Mouse (Mus musculus) heart, postnatal 0 days (tissue): ENCODE measurements around the gene Hapln3. TPM values are rescaled to one million over a fixed set of nuclear protein-coding genes. Genes with fewer than 3 reads are reported as not detected.

ENCODE experiments used
- ATAC-seq: fragments of 200-750 bp; cut with Nextera tagmentation; 2 replicates; pipeline ENCODE4 v1.8.0; 2017; ENCODE audit warnings: low read depth, moderate number of reproducible peaks, moderate library complexity; ENCODE audit not compliant: insufficient read depth
- DNase-seq: peaks from one replicate; pipeline ENCODE4 v3.0.0-alpha.2; 2016; ENCODE audit warnings: low spot score
- H3K27ac ChIP-seq: fragments of 300-500 bp; sonication (generic); 2 replicates; pipeline ENCODE4 v1.5.1; 2014; ENCODE audit warnings: low read depth, mild to moderate bottlenecking
- H3K27me3 ChIP-seq: fragments of 300-500 bp; sonication (generic); 2 replicates; pipeline ENCODE4 v1.6.1; 2014; ENCODE audit warnings: low read length, mixed read lengths; ENCODE audit not compliant: control insufficient read depth, insufficient read depth
- H3K36me3 ChIP-seq: fragments of 300-500 bp; sonication (generic); replicated peaks from 2 replicates; pipeline ENCODE4 v1.6.1; 2014; ENCODE audit warnings: low read length, mixed read lengths; ENCODE audit not compliant: control insufficient read depth, insufficient read depth
- H3K4me1 ChIP-seq: fragments of 300-500 bp; sonication (generic); 2 replicates; pipeline ENCODE4 v1.6.1; 2014; ENCODE audit warnings: antibody characterized with exemption; ENCODE audit not compliant: control insufficient read depth, insufficient read depth
- H3K4me2 ChIP-seq: fragments of 300-500 bp; sonication (generic); 2 replicates; pipeline ENCODE4 v1.6.1; 2014; ENCODE audit warnings: low read depth, mild to moderate bottlenecking, low read length, moderate library complexity
- H3K4me3 ChIP-seq: fragments of 300-500 bp; sonication (generic); 2 replicates; pipeline ENCODE4 v1.5.1; 2014; ENCODE audit warnings: low read depth, low read length
- H3K9ac ChIP-seq: fragments of 300-500 bp; sonication (generic); replicated peaks from 2 replicates; pipeline ENCODE4 v1.6.1; 2014; ENCODE audit warnings: low read depth, low read length, mixed read lengths
- H3K9me3 ChIP-seq: fragments of 300-500 bp; sonication (generic); replicated peaks from 2 replicates; pipeline ENCODE4 v1.6.1; 2016; ENCODE audit warnings: low read length; ENCODE audit not compliant: control insufficient read depth
- CTCF ChIP-seq: IDR thresholded peaks from 2 replicates; pipeline ENCODE4 v1.5.1; 2016; ENCODE audit warnings: antibody characterized with exemption, control low read depth, low read depth
- EP300 ChIP-seq: IDR thresholded peaks from 2 replicates; pipeline ENCODE4 v1.6.1; 2016; ENCODE audit warnings: antibody characterized with exemption, low read depth
- WGBS: fragments of 180-500 bp; shearing (Covaris S2); extraction: QIAGEN DNeasy Blood & Tissue Kit; methylation state at CpG from one replicate; pipeline ENCODE4 v1.1.7; 2014; 5-methylcytosine and 5-hydroxymethylcytosine counted together
- polyA plus RNA-seq: library from polyadenylated mRNA; unstranded; fragments of >200 nt; fragmentation: Nextera tagmentation; extraction: Ambion mirVana; gene quantifications from 2 replicates; pipeline ENCODE4 v1.2.1, GENCODE M21; 2015
- total RNA-seq: library from RNA; depleted of rRNA; stranded (reverse); fragments of >200 nt; gene quantifications from 2 replicates; pipeline ENCODE4 v1.2.3, GENCODE M21; 2014; ENCODE audit warnings: low replicate concordance

The Hapln3 gene
- total and polyA plus RNA-seq, 2 experiments from 2014 or later = 0.40 to 2.0 TPM

- 52% methylated on average over 4 of the region's 4 CpGs for WGBS
- TF ChIP-seq CTCF (no peak), EP300 (no peak)
- Histone ChIP-seq H3K4me2 (no peak overlapping the region), H3K4me3 (no peak overlapping the region), H3K4me1 (no peaks in the 10 kb centered on the region), H3K36me3 (peaks cover 89% of the 10 kb centered on the region), H3K9me3 (no peaks in the 10 kb centered on the region), H3K9ac (no peak overlapping the region), H3K27ac (no peak overlapping the region), H3K27me3 (no peaks in the 10 kb centered on the region)
- DNase-seq = no peak
- ATAC-seq = no peak
Observed at GRCm38 (mm10) chr7:79139891-79140591, 9.2 kb upstream of the Hapln3 start.

GRCm38 (mm10) chr7:79139328-79139824, 8.6 kb upstream of the Hapln3 start:
- no peak for TF ChIP-seq CTCF
- no peak for TF ChIP-seq EP300
- ATAC-seq (no peak), DNase-seq (no peak)
- WGBS = 73% methylated on average over 6 of the region's 6 CpGs
- H3K27me3 ChIP-seq = no peaks in the 10 kb centered on the region
- H3K9ac ChIP-seq = no peak overlapping the region
- no peaks in the 10 kb centered on the region for H3K4me1 ChIP-seq
- peaks cover 90% of the 10 kb centered on the region for H3K36me3 ChIP-seq
- H3K9me3 ChIP-seq = no peaks in the 10 kb centered on the region
- H3K4me2 ChIP-seq = no peak overlapping the region
- H3K27ac ChIP-seq = no peak overlapping the region
- no peak overlapping the region for H3K4me3 ChIP-seq

DNA sequence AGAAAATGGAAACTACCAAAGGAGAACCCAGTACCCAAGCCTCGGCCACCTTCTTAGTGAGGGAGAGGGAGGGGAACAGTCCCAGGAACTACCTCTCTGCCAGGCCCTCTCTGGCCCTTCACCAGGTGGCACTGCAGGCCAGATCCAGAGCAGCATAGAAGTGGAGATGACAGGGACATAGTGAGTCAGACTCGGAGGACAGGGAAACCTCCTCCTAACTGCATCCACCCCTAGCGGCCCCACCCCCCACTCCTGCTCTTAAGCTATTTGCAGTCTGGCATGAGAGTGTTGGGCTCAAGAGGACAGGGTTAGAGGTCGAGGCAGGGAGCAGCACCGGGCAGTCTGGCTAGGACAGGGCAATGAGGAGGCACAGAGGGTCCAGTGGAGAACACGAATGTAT, 2.6 kb upstream of the Hapln3 start:
- Histone ChIP-seq H3K4me3 (no peak overlapping the region), H3K9ac (no peak overlapping the region), H3K36me3 (peaks cover 52% of the 10 kb centered on the region), H3K27me3 (peaks cover 7% of the 10 kb centered on the region; the same call in 1 of the 2 replicates), H3K4me1 (peaks cover 18% of the 10 kb centered on the region), H3K9me3 (no peaks in the 10 kb centered on the region), H3K27ac (no peak overlapping the region), H3K4me2 (no peak overlapping the region)
- TF ChIP-seq EP300 (no peak), CTCF (peak; percentile 52)
- DNase-seq (peak; percentile 28), ATAC-seq (peak; percentile 51; the same call in 1 of the 2 replicates)
- WGBS = 28% methylated on average over 6 of the region's 6 CpGs

DNA sequence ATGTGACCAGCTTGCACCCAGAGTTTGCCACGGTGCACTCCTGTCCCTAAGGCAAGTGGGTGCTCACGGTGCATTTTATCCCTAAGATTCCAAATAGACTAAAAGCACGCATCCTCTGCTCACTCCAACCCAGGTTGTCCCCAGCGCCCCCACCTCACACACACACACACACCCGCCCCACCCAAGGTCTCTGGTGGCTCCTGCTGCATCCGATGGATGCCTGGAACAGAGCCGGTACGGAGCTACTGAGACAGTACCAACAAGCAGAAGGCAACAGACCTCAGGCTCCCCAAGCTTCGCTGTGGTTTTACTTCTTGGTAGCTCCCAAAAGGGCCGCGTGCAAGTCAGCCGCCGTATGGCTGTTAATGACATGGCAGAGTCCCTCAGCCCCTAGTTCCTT, 433 bp downstream of the Hapln3 start:
- Histone ChIP-seq H3K27me3 (peaks cover 7% of the 10 kb centered on the region; the same call in 1 of the 2 replicates), H3K27ac (no peak overlapping the region), H3K4me1 (peaks cover 18% of the 10 kb centered on the region), H3K9ac (no peak overlapping the region), H3K4me2 (peak overlapping the region; percentile 47), H3K36me3 (peaks cover 22% of the 10 kb centered on the region), H3K9me3 (no peaks in the 10 kb centered on the region), H3K4me3 (peak overlapping the region; percentile 7; the same call in 1 of the 2 replicates)
- DNase-seq = no peak
- TF ChIP-seq CTCF (no peak), EP300 (no peak)
- 16% methylated on average over 13 of the region's 13 CpGs for whole genome bisulfite sequencing
- ATAC-seq = no peak

- peaks cover 18% of the 10 kb centered on the region for H3K4me1 ChIP-seq
- no peak overlapping the region for H3K27ac ChIP-seq
Observed at GRCm38 (mm10) chr7:79129883-79130282, 935 bp downstream of the Hapln3 start.

More at GRCm38 (mm10) chr7:79129883-79130282, 935 bp downstream of the Hapln3 start:
- no peak for TF ChIP-seq EP300
- TF ChIP-seq CTCF = peak; percentile 40
- no peak overlapping the region for H3K9ac ChIP-seq
- H3K4me2 ChIP-seq = no peak overlapping the region
- no peak for DNase-seq
- ATAC-seq = no peak
- no peak overlapping the region for H3K4me3 ChIP-seq
- peaks cover 17% of the 10 kb centered on the region for H3K36me3 ChIP-seq
- peaks cover 7% of the 10 kb centered on the region; the same call in 1 of the 2 replicates for H3K27me3 ChIP-seq
- no peaks in the 10 kb centered on the region for H3K9me3 ChIP-seq
- 25% methylated on average over 8 of the region's 8 CpGs for WGBS
